Mouse (Mus musculus) forebrain, embryonic 11.5 days (tissue): Measurements from ENCODE around the gene D430019H16Rik. TPM values are rescaled to one million over a fixed set of nuclear protein-coding genes. Genes with fewer than 3 reads are reported as not detected.

Source experiments
- ATAC-seq: fragments of 200-750 bp; cut with Nextera tagmentation; replicated peaks from 2 replicates; pipeline ENCODE4 v1.8.0; 2017; ENCODE audit warnings: moderate TSS enrichment; ENCODE audit not compliant: low FRiP score
- DNase-seq: peaks from one replicate; pipeline ENCODE4 v3.0.0-alpha.2; 2017; ENCODE audit warnings: low spot score
- H3K27ac ChIP-seq: fragments of 300-500 bp; sonication (generic); 2 replicates; pipeline ENCODE4 v1.5.1; 2014; ENCODE audit warnings: low read depth, low read length
- H3K27me3 ChIP-seq: fragments of 300-500 bp; sonication (generic); 2 replicates; pipeline ENCODE4 v1.6.1; 2014; ENCODE audit warnings: mild to moderate bottlenecking, low read length, mixed read lengths; ENCODE audit not compliant: control insufficient read depth, insufficient read depth
- H3K36me3 ChIP-seq: fragments of 300-500 bp; sonication (generic); 2 replicates; pipeline ENCODE4 v1.6.1; 2014; ENCODE audit warnings: mild to moderate bottlenecking, low read length, moderate library complexity, mixed read lengths; ENCODE audit not compliant: control insufficient read depth, insufficient read depth
- H3K4me1 ChIP-seq: fragments of 300-500 bp; sonication (generic); replicated peaks from 2 replicates; pipeline ENCODE4 v1.6.1; 2014; ENCODE audit warnings: low read length, mixed read lengths; ENCODE audit not compliant: control insufficient read depth, insufficient read depth
- H3K4me2 ChIP-seq: fragments of 300-500 bp; sonication (generic); 2 replicates; pipeline ENCODE4 v1.6.1; 2014; ENCODE audit warnings: low read depth, mild to moderate bottlenecking, low read length, moderate library complexity, mixed read lengths; ENCODE audit not compliant: severe bottlenecking
- H3K4me3 ChIP-seq: fragments of 300-500 bp; sonication (generic); 2 replicates; pipeline ENCODE4 v1.5.1; 2014; ENCODE audit warnings: low read depth, low read length
- H3K9ac ChIP-seq: fragments of 300-500 bp; sonication (generic); 2 replicates; pipeline ENCODE4 v1.6.1; 2014; ENCODE audit warnings: low read length
- H3K9me3 ChIP-seq: fragments of 300-500 bp; sonication (generic); 2 replicates; pipeline ENCODE4 v1.6.1; 2016; ENCODE audit warnings: low read length, mixed read lengths; ENCODE audit not compliant: control insufficient read depth
- WGBS: fragments of 180-500 bp; shearing (Covaris S2); extraction: QIAGEN DNeasy Blood & Tissue Kit; methylation state at CpG from one replicate; pipeline ENCODE4 v1.1.7; 2014; 5-methylcytosine and 5-hydroxymethylcytosine counted together
- polyA plus RNA-seq: library from polyadenylated mRNA; unstranded; fragments of >200 nt; fragmentation: Nextera tagmentation; extraction: Ambion mirVana; gene quantifications from 2 replicates; pipeline ENCODE4 v1.2.1, GENCODE M21; 2014

Gene D430019H16Rik
- polyA plus RNA-seq, 1 experiment from 2014 or later, result 5.3 TPM

DNA sequence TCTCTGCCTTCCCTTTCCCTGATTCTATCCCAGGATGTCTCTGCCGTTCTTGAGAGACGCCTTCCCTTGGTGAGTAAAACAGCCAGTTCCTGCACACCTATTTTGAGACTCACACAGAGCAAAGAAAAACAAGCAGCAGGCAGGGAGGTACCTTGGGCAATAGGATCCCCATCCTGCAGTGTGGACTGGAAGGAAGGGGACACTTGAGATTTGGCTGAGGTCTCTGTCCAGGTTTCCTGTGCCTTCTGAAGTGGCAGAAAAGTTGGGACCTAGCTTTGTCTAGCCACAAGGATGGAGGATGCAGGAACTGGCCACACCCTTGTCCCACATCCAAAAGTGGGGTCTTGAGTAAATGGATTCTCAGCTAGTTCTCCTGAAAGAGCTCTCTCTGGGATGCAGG is 66.2 kb downstream of the D430019H16Rik start:
- no peak overlapping the region for H3K4me2 ChIP-seq
- H3K4me3 ChIP-seq, result no peak overlapping the region
- H3K36me3 ChIP-seq, result no peaks in the 10 kb centered on the region
- no peaks in the 10 kb centered on the region for H3K27me3 ChIP-seq
- WGBS, result 79% methylated on average over 2 of the region's 2 CpGs
- DNase-seq (no peak), ATAC-seq (no peak)
- H3K27ac ChIP-seq, result no peak overlapping the region
- H3K9ac ChIP-seq, result no peak overlapping the region
- H3K4me1 ChIP-seq, result no peaks in the 10 kb centered on the region
- H3K9me3 ChIP-seq, result no peaks in the 10 kb centered on the region

DNA sequence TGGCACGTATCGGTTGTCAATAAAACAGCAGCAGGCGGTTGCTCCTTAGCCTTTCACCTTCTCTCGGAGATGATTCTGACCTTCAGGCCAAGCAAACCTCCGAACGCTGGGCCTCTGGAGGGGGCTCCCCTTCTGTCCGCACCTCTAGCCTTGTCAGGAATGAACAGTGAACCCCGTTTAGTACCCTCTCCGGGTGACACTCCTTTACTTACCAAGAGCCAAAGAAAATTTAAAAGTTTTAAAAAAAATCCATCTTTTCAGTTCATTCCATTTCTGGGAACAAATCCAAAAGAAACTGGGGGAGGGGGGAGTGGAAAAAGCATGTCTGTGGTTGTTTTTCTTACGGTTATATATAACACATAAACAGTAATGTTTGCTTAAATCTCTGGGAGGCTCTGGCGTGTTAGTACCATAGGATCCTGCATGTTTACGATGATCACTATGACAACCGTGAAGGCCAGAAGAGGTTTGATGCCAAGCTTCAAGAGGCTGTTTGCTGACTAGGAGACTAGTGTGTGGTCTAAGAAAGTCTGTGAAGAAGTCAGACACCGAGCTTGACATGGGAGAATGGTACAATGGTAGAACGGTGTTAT is 67.6 kb downstream of the D430019H16Rik start:
- Histone ChIP-seq H3K4me3 (no peak overlapping the region), H3K9me3 (no peaks in the 10 kb centered on the region), H3K27ac (no peak overlapping the region), H3K27me3 (no peaks in the 10 kb centered on the region), H3K36me3 (no peaks in the 10 kb centered on the region), H3K4me1 (no peaks in the 10 kb centered on the region), H3K9ac (no peak overlapping the region), H3K4me2 (no peak overlapping the region)
- 84% methylated on average over 15 of the region's 15 CpGs for WGBS
- ATAC-seq (no peak), DNase-seq (no peak)

DNA sequence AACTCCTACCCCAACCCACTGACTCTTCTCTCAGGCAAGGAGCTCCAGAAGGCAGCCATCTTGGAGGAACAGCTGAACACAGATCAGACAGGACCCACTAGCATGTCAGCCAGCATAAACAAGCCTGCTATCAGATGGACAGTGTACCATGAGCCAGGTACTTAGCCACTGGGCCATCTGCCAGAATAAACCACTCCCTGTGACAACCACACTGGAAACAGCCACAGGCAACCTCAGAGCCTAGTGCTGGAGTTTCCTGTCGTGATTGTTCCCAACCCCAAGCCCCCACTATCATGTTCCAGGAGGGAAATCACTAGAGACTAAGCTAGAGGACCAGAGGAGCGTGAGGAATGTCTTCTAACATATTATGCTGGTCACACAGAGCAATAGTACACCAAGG is 70.1 kb downstream of the D430019H16Rik start:
- ATAC-seq (no peak), DNase-seq (no peak)
- no peaks in the 10 kb centered on the region for H3K27me3 ChIP-seq
- H3K9ac ChIP-seq, result no peak overlapping the region
- no peak overlapping the region for H3K4me3 ChIP-seq
- H3K9me3 ChIP-seq, result no peaks in the 10 kb centered on the region
- H3K27ac ChIP-seq, result no peak overlapping the region
- no peaks in the 10 kb centered on the region for H3K36me3 ChIP-seq
- 69% methylated on average over 2 of the region's 2 CpGs for WGBS
- no peak overlapping the region for H3K4me2 ChIP-seq
- no peaks in the 10 kb centered on the region for H3K4me1 ChIP-seq

DNA sequence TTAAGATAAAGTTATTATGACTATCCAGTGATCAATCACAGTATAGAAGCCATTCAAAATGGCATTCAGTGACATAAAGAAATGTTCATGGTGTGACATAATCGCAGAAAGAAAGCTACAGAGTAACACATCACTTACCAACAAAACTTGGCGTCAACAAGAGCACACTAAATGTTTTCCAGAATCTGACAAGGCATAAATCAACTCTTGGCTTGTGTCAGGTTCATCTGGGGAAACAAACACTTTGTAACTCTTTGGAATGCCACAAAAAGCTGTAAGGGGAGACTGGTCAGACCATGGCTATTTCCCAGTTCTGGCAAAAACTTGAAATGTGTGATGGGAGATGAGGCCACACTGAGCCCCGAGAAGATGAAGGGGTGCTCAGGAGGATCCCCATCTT is 72.5 kb downstream of the D430019H16Rik start:
- H3K9ac ChIP-seq, result no peak overlapping the region
- no peak for ATAC-seq
- DNase-seq, result no peak
- no peaks in the 10 kb centered on the region for H3K36me3 ChIP-seq
- H3K9me3 ChIP-seq, result no peaks in the 10 kb centered on the region
- no peaks in the 10 kb centered on the region for H3K4me1 ChIP-seq
- 89% methylated on average over 3 of the region's 3 CpGs for WGBS
- no peak overlapping the region for H3K4me3 ChIP-seq
- no peak overlapping the region for H3K27ac ChIP-seq
- H3K27me3 ChIP-seq, result no peaks in the 10 kb centered on the region
- H3K4me2 ChIP-seq, result no peak overlapping the region

DNA sequence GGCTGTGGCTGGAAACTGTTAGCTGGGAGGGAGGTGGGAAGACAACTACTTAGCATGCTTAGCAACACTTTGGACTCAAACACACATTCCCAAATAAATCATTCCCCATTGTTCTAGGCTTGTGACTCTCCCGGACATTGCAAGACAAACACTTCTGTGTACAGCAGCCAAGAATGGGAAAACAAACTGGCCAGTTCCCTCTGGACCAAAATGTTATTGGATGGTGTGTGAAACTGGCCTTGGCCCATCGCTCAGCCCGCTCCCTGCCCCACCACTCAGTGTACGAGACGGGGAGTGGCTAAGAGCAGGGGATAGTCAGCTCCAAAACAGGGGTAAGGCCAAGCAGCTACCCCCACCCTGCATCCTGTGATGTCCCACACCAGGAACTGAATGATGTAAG is 73.2 kb downstream of the D430019H16Rik start:
- Histone ChIP-seq H3K27ac (no peak overlapping the region), H3K4me3 (no peak overlapping the region), H3K27me3 (no peaks in the 10 kb centered on the region), H3K36me3 (no peaks in the 10 kb centered on the region), H3K9me3 (no peaks in the 10 kb centered on the region), H3K4me1 (no peaks in the 10 kb centered on the region), H3K4me2 (no peak overlapping the region), H3K9ac (no peak overlapping the region)
- 77% methylated on average over 5 of the region's 5 CpGs for WGBS
- no peak for ATAC-seq
- no peak for DNase-seq

DNA sequence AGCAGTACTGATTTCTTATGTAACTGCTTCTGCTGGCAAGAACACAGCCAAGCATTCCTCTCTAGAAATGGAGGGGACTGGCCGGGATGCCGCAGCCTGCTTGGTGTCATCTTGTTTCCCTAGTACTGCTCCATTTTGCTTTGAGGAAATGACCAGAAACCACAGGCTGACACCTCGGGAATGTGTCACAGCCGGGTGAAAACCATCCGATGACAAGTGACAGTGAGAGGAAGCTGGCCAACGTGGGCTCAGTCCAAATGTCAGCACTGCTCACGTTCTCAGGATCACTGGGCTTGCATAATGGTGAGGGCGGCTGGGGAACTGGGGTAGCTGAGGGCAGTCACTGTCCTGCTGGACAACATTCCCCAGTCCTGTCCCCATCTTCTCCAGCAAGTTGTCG is 75.9 kb downstream of the D430019H16Rik start:
- no peaks in the 10 kb centered on the region for H3K9me3 ChIP-seq
- no peaks in the 10 kb centered on the region for H3K27me3 ChIP-seq
- H3K4me1 ChIP-seq, result no peaks in the 10 kb centered on the region
- WGBS, result 71% methylated on average over 9 of the region's 9 CpGs
- DNase-seq (no peak), ATAC-seq (no peak)
- H3K4me2 ChIP-seq, result no peak overlapping the region
- H3K4me3 ChIP-seq, result no peak overlapping the region
- H3K36me3 ChIP-seq, result no peaks in the 10 kb centered on the region
- no peak overlapping the region for H3K9ac ChIP-seq
- no peak overlapping the region for H3K27ac ChIP-seq

DNA sequence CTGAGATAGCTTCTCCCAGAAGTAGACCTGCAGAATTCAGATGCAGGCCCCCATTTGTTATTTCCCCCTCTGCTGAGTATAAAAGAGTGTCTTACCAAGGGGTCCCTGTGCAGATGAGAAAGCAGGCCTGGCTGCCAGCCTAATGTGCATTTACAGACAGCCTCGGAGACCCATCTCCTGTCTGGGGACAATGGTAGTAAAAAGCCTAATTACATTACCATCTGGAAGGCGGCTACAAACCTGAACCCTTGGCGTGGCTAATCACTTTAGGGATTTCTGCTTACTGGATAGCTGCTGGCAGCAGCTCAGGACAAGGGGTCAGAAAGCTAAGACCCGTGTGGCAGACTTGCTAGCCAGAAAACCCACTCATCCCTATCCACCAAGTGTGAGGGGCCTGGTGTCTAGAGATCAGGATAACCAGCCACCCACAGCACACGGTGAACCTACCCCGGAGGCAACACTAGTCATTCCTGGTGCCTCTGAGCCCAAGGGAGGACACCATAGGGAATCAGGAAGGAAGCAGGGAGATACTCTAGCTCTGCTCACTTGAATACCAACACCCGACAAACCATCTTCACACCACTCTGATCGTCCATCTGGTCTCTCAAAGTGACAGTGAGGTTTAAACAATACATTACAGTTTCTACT is 78.2 kb downstream of the D430019H16Rik start:
- H3K9me3 ChIP-seq, result no peaks in the 10 kb centered on the region
- no peak overlapping the region for H3K27ac ChIP-seq
- H3K36me3 ChIP-seq, result no peaks in the 10 kb centered on the region
- H3K4me2 ChIP-seq, result no peak overlapping the region
- H3K9ac ChIP-seq, result no peak overlapping the region
- H3K4me1 ChIP-seq, result no peaks in the 10 kb centered on the region
- DNase-seq (no peak), ATAC-seq (no peak)
- WGBS, result 61% methylated on average over 8 of the region's 8 CpGs
- no peak overlapping the region for H3K4me3 ChIP-seq
- H3K27me3 ChIP-seq, result no peaks in the 10 kb centered on the region

DNA sequence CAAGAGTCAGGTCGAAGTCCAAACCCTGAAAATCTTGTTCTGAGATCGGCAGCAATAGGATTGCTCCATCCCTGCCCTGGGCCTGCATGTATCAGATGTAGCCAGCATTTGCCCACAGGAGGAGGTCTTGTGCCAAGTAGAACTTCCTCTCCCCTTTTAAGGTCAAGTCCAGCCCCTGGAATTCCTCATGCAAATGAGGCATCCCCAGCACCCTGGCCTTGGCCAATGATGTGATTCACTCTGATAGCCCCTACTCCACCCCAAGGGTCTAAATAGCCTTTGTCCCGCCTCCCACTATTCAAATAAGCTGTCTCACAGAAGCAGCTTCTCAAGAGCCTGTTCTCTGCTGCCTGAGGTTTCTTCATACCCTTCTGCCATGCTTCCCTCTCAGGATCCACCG is 81.2 kb downstream of the D430019H16Rik start:
- Histone ChIP-seq H3K9me3 (no peaks in the 10 kb centered on the region), H3K27me3 (no peaks in the 10 kb centered on the region), H3K4me1 (no peaks in the 10 kb centered on the region), H3K27ac (no peak overlapping the region), H3K4me2 (no peak overlapping the region), H3K36me3 (no peaks in the 10 kb centered on the region), H3K9ac (no peak overlapping the region), H3K4me3 (no peak overlapping the region)
- ATAC-seq (no peak), DNase-seq (no peak)
- 94% methylated on average over 4 of the region's 4 CpGs for WGBS
